Mouse (Mus musculus): ENCODE data around the gene Mylk. TPM values are rescaled to one million over a fixed set of nuclear protein-coding genes. Genes with fewer than 3 reads are reported as not detected.

The Mylk gene
- total and polyA plus RNA-seq, 3 experiments = 0.04 to 0.10 TPM; not detected in 1

GRCm38 (mm10) chr16:34901611-34902293 is 156.7 kb downstream of the Mylk start:
- Histone ChIP-seq H3K9me3 (replicated peaks; ENCODE audit: low read length) (no peaks in the 10 kb centered on the region), H3K9ac (ENCODE audit: insufficient read depth, low read depth) (no peak overlapping the region), H3K79me2 (replicated peaks; ENCODE audit: control insufficient read depth, extremely low read depth, insufficient read depth, poor library complexity, severe bottlenecking) (no peaks in the 10 kb centered on the region), H3K27ac (ENCODE audit: insufficient read depth, low read depth) (no peak overlapping the region), H3K4me3 (replicated peaks in 1 of 3; ENCODE audit: low read depth in 2 of 3, low read length in 2 of 3, poor library complexity in 1 of 3) (no peak overlapping the region), H3K27me3 (replicated peaks) (peaks cover 79% of the 10 kb centered on the region), H3K36me3 (replicated peaks in 1 of 2; ENCODE audit: control insufficient read depth in 1 of 2, insufficient read depth in 1 of 2, low read length in 1 of 2) (no peaks in the 10 kb centered on the region), H3K4me2 (ENCODE audit: insufficient read depth, low read depth, poor library complexity, severe bottlenecking) (no peak overlapping the region), H3K4me1 (ENCODE audit: control insufficient read depth in 1 of 2, insufficient read depth in 2 of 2) (no peaks in the 10 kb centered on the region)
- dilution Hi-C loops (cut with MboI; ENCODE audit: extremely low pct_ligation_motif_present, extremely low pct_unique_long_range_greater_than_20kb, low sequenced_read_pairs) (no loop called here), in situ Hi-C loops (cut with MboI; ENCODE audit: low pct_ligation_motif_present, low pct_unique_long_range_greater_than_20kb, low sequenced_read_pairs) (no loop called here)
- no peak for DNase-seq (ENCODE audit: extremely low read depth)
- no peak for TF ChIP-seq RAD21 (IDR thresholded peaks at IDR 0.05; ENCODE audit: low read depth, low read length)
- TF ChIP-seq IRF4 (IDR thresholded peaks at IDR 0.05; ENCODE audit: low read depth, low read length) = no peak
- no peak for TF ChIP-seq KAT2A (IDR thresholded peaks at IDR 0.05; ENCODE audit: insufficient replicate concordance, low read length)
- TF ChIP-seq E2F4 (IDR thresholded peaks at IDR 0.05; ENCODE audit: insufficient replicate concordance, low read depth, low read length) = no peak

DNA sequence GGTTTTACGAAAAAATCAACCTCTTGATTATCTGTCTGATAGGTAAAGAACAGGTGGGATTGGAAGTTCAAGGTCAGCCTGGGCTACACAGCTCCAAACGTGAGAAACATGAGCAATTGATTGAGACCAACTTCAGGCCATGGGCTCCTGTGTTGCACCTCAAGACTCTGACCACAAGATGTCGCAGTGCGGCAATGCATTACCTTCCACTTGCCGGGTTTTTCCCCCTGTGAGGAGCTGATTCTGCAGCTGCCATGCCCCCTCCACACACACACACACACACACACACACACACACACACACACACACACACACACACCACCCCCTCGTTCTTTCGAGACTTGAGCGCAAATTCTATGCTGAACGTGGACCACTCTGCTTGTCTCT is 157.3 kb downstream of the Mylk start:
- Histone ChIP-seq H3K36me3 (replicated peaks in 1 of 2; ENCODE audit: control insufficient read depth in 1 of 2, insufficient read depth in 1 of 2, low read length in 1 of 2) (no peaks in the 10 kb centered on the region), H3K4me1 (ENCODE audit: control insufficient read depth in 1 of 2, insufficient read depth in 2 of 2) (no peaks in the 10 kb centered on the region), H3K9me3 (replicated peaks; ENCODE audit: low read length) (no peaks in the 10 kb centered on the region), H3K4me2 (ENCODE audit: insufficient read depth, low read depth, poor library complexity, severe bottlenecking) (no peak overlapping the region), H3K27me3 (replicated peaks) (peaks cover 84% of the 10 kb centered on the region), H3K9ac (ENCODE audit: insufficient read depth, low read depth) (no peak overlapping the region), H3K79me2 (replicated peaks; ENCODE audit: control insufficient read depth, extremely low read depth, insufficient read depth, poor library complexity, severe bottlenecking) (no peaks in the 10 kb centered on the region), H3K27ac (ENCODE audit: insufficient read depth, low read depth) (no peak overlapping the region), H3K4me3 (replicated peaks in 1 of 3; ENCODE audit: low read depth in 2 of 3, low read length in 2 of 3, poor library complexity in 1 of 3) (no peak overlapping the region)
- DNase-seq (ENCODE audit: extremely low read depth) = peak; percentile 72
- in situ Hi-C loops (cut with MboI; ENCODE audit: low pct_ligation_motif_present, low pct_unique_long_range_greater_than_20kb, low sequenced_read_pairs) (no loop called here), dilution Hi-C loops (cut with MboI; ENCODE audit: extremely low pct_ligation_motif_present, extremely low pct_unique_long_range_greater_than_20kb, low sequenced_read_pairs) (no loop called here)
- TF ChIP-seq POLR2AphosphoS2 (IDR thresholded peaks at IDR 0.05; ENCODE audit: low read depth, low read length) (no peak), ZNF384 (IDR thresholded peaks at IDR 0.05; ENCODE audit: low read depth, low read length) (no peak), SMC3 (IDR thresholded peaks at IDR 0.05; ENCODE audit: low read depth, low read length) (peak; percentile 80), MAFK (IDR thresholded peaks at IDR 0.05; ENCODE audit: insufficient replicate concordance, low read length) (no peak), CTCF (conservative IDR thresholded peaks at IDR 0.05 in 1 of 2, IDR thresholded peaks at IDR 0.05 in 1 of 2; ENCODE audit: low read depth in 2 of 2, low read length in 2 of 2) (peak; percentile 74 to 94), RAD21 (IDR thresholded peaks at IDR 0.05; ENCODE audit: low read depth, low read length) (peak; percentile 84)

DNA sequence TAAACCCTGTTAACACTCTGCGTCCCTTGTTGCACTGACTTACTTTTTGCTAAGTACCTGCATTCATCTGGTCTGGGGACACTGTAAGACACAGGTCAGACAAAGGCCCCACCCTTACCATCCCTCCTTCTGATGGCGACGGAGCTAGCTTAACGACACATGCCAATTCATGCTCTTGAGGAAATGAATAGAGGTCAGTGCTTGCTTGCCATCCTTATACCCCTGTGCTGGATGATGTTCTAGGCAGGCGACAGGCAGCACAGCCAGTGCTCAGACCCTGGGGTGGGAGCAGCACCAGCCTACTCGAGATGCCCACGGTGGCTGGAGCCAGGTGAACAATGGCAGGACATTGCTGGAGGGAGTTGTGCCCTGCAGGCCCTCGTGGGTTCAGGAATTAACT is 157.8 kb downstream of the Mylk start:
- H3K4me2 ChIP-seq (ENCODE audit: insufficient read depth, low read depth, poor library complexity, severe bottlenecking) = no peak overlapping the region
- no peak for TF ChIP-seq ZMIZ1 (IDR thresholded peaks at IDR 0.05; ENCODE audit: low read depth, low read length)
- no peak for TF ChIP-seq ZC3H11A (IDR thresholded peaks at IDR 0.05; ENCODE audit: low read depth, low read length)
- TF ChIP-seq KAT2A (IDR thresholded peaks at IDR 0.05; ENCODE audit: insufficient replicate concordance, low read length) = no peak
- no peak for TF ChIP-seq SIN3A (IDR thresholded peaks at IDR 0.05; ENCODE audit: low read length)
- TF ChIP-seq ZKSCAN1 (IDR thresholded peaks at IDR 0.05; ENCODE audit: borderline replicate concordance, low read depth, low read length) = no peak
- TF ChIP-seq TBP (conservative IDR thresholded peaks at IDR 0.05; ENCODE audit: low read depth, low read length) = no peak
- no peak for TF ChIP-seq NRF1 (IDR thresholded peaks at IDR 0.05; ENCODE audit: low read depth, low read length)
- H3K4me1 ChIP-seq (ENCODE audit: control insufficient read depth in 1 of 2, insufficient read depth in 2 of 2) = no peaks in the 10 kb centered on the region
- no peaks in the 10 kb centered on the region for H3K79me2 ChIP-seq (replicated peaks; ENCODE audit: control insufficient read depth, extremely low read depth, insufficient read depth, poor library complexity, severe bottlenecking)
- no peak overlapping the region for H3K27ac ChIP-seq (ENCODE audit: insufficient read depth, low read depth)
- no peak for DNase-seq (ENCODE audit: extremely low read depth)
- dilution Hi-C loops (cut with MboI; ENCODE audit: extremely low pct_ligation_motif_present, extremely low pct_unique_long_range_greater_than_20kb, low sequenced_read_pairs) = no loop called here
- no peaks in the 10 kb centered on the region for H3K9me3 ChIP-seq (replicated peaks; ENCODE audit: low read length)
- no peak overlapping the region for H3K9ac ChIP-seq (ENCODE audit: insufficient read depth, low read depth)
- in situ Hi-C loops (cut with MboI; ENCODE audit: low pct_ligation_motif_present, low pct_unique_long_range_greater_than_20kb, low sequenced_read_pairs) = no loop called here
- no peaks in the 10 kb centered on the region for H3K36me3 ChIP-seq (replicated peaks in 1 of 2; ENCODE audit: control insufficient read depth in 1 of 2, insufficient read depth in 1 of 2, low read length in 1 of 2)
- peaks cover 89% of the 10 kb centered on the region for H3K27me3 ChIP-seq (replicated peaks)
- no peak overlapping the region for H3K4me3 ChIP-seq (replicated peaks in 1 of 3; ENCODE audit: low read depth in 2 of 3, low read length in 2 of 3, poor library complexity in 1 of 3)

Data from CH12.LX (cell line).